Mouse (Mus musculus) thymus, postnatal 0 days (tissue): Measurements from ENCODE around the gene Hoxb2. TPM values are rescaled to one million over a fixed set of nuclear protein-coding genes. Genes with fewer than 3 reads are reported as not detected.

Source experiments
- DNase-seq: peaks from one replicate; pipeline ENCODE4 v3.0.0-alpha.2; 2015; ENCODE audit warnings: low spot score
- polyA plus RNA-seq: library from polyadenylated mRNA; unstranded; fragments of >200 nt; fragmentation: Nextera tagmentation; extraction: Ambion mirVana; gene quantifications from 2 replicates; pipeline ENCODE4 v1.2.1, GENCODE M21; 2015

The Hoxb2 gene
- polyA plus RNA-seq, 1 experiment from 2014 or later = 1.3 TPM

DNA sequence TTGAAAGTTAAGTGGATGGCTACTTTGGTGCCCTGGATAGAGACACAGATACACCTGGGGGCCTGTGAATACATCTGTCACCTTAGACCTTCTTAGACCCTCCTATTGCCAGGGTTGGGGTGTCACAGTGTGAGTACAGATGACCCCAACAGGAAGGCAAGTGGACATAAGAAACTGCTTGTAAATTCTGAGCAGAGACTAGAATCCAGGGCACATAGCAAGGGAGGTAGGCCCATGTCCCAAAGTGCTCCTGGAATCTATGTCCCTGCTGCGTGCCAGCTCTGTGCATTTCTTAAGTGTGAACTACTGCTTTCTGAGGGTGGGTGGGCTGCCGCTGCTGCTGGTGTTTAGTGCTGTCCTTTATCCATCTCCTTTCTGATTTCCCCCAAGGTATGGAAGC, 466 bp downstream of the Hoxb2 start:
- no peak for DNase-seq

DNA sequence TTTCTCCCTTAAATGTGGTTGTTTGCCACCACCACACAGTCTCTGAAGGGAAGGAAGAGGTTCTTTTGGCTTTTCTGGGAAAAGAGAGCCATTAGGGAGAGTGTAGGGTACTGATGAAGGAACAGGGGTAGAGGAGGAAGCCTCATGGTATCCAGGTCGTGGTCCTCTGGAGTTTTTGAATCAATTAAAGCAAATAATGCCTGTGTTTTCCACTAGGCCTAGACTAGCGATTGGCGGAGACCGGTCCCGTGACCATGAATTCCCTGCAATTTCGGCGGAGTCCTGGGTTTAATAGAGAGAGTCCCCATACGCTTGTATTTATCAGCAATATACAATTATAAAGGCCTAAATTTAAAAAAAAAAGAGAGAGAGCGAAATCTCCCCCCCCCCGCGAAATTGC, 987 bp downstream of the Hoxb2 start:
- no peak for DNase-seq

- no peak for DNase-seq
Measured at GRCm38 (mm10) chr11:96351831-96352230, 1.5 kb downstream of the Hoxb2 start.

DNA sequence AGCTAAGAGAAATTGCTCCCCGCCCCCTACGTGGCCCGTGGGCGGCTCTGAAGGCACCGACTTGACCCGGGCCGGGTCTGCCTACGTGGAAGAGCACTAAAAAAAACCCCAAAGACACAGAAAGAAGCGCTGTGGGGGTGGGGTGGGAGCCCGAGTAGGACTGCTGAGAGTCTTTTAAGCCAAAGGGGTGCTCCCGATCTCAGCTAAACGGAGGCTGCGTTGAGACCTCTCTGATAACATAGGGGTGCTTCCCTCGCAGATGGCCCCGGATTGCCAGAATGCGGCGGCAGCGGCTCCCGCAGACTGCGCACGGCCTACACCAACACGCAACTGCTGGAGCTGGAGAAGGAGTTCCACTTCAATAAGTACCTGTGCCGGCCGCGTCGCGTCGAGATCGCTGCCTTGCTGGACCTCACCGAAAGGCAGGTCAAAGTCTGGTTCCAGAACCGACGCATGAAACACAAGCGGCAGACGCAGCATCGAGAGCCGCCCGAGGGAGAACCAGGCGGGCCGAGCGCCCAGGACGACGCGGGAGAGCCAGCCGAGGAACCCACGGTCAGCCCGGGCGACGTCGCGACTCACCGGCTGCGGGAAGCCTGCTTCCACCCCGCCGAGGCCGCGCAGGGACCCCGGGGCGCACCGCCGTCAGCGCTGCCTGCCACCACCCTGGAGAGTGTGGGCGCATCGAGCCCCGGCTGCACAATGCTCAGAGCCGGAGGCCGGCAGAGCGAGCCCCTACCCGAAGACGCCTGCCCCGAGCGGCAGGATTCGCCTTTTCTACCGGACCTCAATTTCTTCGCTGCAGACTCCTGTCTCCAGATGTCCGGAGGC, 2.6 kb downstream of the Hoxb2 start:
- DNase-seq = no peak

GRCm38 (mm10) chr11:96353522-96353841, 3.2 kb downstream of the Hoxb2 start:
- DNase-seq = no peak

- no peak for DNase-seq
Measured at GRCm38 (mm10) chr11:96353939-96354338, 3.6 kb downstream of the Hoxb2 start.

DNA sequence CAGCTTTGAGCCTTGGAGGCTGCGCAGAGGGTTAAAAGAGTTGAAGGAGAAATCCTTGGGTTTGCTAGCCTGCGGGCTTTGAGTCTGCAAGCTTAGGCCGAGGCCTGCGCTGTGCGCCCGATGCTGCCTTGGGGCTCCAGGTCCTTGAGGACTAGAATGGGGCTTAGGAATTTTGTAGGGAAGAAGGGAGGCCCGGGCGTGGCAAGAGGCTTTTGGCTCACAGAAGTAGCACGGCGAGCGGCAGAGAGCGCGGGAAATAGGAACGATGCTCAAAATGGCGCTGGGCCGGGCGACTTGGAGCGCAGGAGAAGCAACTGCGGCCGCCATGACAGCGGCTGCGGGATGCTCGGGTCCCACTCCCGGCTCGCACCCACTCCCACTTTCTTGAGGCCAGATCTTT, 4.1 kb downstream of the Hoxb2 start:
- DNase-seq = no peak

GRCm38 (mm10) chr11:96354801-96355311, 4.5 kb downstream of the Hoxb2 start:
- no peak for DNase-seq

DNA sequence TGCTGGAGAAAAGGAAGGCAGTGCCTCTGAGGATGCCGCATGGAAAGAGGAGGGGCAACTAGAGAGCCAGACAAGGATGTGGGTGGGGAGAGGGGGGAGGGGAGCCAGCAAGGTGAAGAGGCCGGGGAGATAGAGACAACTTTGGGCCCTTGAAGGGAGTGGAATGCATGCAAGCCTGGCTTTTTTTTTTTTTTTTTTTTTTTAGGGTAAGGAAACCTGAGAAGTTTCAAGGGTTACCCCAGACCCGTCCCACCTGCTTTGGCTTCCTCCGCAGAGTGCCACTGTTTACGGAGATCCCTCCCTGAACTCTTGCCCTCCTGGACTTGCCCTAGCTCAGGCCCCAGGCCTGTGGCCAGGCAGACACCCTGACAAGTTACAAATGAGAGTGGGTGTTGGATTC, 13.5 kb downstream of the Hoxb2 start:
- no peak for DNase-seq

DNA sequence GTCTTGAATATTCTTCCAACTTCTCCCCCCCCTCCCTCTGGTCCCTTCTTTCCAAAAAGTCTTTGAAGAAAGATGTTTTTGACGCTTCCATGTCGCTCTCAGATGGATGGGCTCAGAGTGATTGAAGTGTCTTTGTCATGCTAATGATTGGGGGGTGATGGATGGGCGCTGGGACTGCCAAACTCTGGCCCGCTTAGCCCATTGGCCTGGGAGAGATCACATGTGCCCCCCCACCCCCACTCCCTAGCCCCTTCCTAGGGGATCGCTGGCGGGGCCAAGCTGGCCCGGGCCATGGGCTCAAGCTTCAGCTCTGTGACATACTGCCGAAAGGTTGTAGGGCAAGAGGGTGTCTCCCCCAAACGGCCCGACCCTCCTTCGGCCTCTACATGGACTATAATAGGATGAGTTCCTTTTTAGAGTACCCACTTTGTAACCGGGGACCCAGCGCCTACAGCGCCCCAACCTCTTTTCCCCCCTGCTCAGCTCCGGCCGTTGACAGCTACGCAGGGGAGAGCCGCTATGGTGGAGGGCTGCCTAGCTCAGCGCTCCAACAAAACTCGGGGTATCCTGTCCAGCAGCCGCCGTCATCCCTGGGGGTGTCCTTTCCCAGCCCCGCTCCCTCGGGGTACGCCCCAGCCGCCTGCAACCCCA, 15.2 kb downstream of the Hoxb2 start, which contains the start of gene Hoxb1:
Gene Hoxb1 (plus strand): TSS at position 312 of the 651 bp plus-strand sequence.
- DNase-seq = no peak

DNA sequence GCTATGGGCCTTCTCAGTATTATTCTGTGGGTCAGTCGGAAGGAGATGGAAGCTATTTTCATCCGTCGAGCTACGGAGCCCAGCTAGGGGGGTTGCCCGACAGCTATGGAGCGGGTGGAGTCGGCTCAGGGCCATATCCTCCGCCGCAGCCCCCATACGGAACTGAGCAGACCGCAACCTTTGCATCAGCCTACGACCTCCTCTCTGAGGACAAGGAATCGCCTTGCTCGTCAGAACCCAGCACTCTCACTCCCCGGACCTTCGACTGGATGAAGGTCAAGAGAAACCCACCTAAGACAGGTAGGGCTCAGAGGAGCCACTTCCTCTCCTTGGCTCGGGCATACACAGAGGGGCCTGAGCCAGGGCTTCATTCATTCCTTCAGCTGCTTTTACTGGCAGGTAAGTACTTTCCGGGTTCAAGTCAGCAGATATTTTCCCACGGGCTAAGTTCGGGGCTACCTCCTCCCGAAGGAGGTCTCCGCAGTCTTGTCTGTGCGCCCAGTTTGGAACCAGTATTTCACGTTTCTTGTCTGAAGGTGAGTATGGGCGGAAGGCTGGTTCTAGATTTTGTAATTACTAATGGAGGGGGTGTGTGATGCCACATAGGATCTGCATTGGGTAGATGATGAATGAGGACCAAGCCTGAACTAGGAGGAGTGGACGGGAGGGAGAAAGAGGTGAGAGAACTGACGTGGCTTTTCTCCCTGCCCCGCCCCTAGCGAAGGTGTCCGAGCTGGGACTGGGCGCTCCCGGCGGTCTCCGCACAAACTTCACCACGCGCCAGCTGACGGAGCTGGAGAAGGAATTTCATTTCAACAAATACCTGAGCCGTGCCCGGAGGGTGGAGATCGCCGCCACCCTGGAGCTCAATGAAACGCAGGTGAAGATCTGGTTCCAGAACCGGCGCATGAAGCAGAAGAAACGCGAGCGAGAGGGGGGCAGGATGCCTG, 16.0 kb downstream of the Hoxb2 start:
- DNase-seq = no peak

DNA sequence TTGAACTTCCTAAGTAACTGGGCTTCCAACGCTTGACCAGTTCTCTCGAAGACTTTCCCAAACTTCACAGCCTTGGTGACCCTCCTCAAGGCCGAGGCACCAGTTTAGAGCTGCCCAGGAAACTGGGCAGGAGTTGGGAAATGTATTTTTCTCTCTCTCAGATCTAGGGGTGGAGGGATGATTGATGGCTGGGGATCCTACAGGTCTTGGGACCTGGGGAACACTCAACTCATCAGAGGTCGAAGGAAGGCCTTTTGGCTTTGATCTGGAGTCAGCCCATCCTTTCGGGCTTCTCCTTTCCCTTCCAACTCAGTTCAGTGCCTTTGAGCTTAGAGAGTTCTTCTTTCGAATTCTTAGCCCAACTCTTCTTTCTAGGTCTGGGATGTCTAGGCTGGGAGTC, 16.8 kb downstream of the Hoxb2 start:
- DNase-seq = no peak

- DNase-seq = no peak
Measured at GRCm38 (mm10) chr11:96368686-96369085, 18.4 kb downstream of the Hoxb2 start.

- DNase-seq = no peak
Measured at GRCm38 (mm10) chr11:96369140-96369539, 18.8 kb downstream of the Hoxb2 start.

- DNase-seq = no peak
Measured at GRCm38 (mm10) chr11:96371726-96372125, 21.4 kb downstream of the Hoxb2 start.

DNA sequence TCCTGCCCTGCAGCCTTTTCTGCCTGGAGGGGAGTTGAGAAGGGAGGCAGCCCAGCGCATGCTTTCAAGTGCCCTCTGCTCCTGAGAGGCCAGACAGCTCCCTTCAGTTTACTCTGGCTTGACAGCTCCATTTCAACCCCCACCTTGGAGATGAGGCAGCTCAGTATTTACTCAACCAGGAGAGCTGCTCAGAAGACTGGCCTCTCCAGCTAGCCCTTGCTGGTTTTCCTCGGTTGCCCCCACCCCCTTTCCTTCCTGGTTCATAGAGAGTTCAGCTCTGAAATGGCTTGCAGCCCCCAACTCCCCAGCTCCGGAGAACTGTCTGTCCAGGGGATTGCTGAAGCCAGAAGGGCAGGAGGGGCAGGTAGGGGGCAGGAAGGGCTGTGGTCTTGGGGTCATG, 22.2 kb downstream of the Hoxb2 start:
- no peak for DNase-seq

GRCm38 (mm10) chr11:96374810-96375209, 24.5 kb downstream of the Hoxb2 start:
- DNase-seq = no peak

DNA sequence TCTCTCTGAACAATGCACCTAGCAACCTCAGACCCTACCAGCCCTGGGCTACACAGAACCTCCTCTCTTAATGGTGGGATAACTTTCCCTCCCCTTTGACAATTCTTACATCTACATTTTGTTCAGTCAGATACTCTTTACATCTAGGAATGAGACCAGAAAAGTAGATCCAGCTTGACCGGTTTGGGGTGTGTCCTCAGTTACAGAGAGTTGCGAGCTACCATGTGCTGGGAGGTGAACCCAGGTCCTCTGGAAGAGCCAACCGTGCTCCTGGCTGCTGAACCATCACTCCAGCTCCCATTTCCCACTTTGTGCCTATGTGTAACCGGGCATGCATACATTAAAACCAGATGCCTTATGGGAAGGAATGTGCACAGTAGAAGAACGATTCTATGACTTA, 33.1 kb downstream of the Hoxb2 start:
- no peak for DNase-seq

DNA sequence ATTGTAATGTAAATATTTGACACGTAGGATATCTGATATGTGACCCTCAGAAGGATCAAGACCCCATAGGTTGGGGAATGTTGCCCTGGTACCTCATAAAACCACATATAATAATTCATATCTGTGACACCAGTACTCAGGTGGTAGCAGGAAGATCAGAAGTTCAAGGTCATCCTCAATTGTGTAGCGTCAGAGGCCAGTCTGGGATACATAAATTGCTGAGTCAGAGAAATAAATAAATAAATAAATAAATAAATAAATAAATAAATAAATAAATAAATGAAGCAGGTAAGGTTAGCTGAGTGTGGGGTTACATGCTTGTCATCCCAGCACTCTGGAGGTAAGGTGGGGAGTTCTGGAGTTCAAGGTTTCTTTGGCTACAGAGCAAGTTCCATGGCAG, 37.3 kb downstream of the Hoxb2 start:
- DNase-seq = no peak

GRCm38 (mm10) chr11:96396772-96397626, 46.7 kb downstream of the Hoxb2 start:
- DNase-seq = no peak
